Mouse (Mus musculus): ENCODE measurements around the gene Gabarapl2.
A peak's percentile ranks its signal among the peaks of the same experiment; 100 is the strongest.

DNA sequence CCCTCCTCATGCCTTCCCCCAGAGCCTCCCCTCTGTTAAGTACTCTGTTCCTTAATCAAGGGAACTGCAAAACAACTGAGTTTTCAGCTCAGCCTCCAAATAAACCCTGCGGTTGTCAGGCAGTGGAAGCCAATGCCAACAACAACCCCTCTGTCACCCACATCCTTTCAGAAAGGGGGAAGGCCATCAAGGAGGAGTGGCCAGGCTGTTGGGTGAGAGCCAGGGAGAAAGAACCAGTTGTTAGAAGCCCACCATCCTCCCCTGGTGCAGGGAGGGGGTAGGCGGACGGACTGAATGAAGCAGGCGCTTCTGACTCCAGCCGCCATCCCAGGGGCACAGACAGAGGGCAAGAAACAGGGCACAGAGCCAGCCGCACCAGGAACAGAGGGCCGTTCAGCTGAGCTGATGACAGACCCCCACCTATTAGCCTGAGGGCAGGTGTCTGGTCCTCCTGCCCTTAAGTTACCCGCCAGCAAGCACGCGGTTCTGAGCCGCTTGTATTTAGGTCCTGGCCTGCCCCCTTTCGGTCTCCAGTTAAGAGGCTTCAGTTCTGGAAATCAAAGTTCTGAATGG lies 27.6 kb upstream of the Gabarapl2 start:
- peak; percentile 34 for TF ChIP-seq CTCF (IDR thresholded peaks at IDR 0.05; ENCODE audit: extremely low read depth, insufficient read depth, low read length)
- TF ChIP-seq POLR2A (IDR thresholded peaks at IDR 0.05; ENCODE audit: extremely low read depth, insufficient read depth, low read length): no peak

Data from cortical plate, adult 2 months (tissue).